Mouse (Mus musculus): ENCODE measurements around the gene Galnt17. TPM values are rescaled to one million over a fixed set of nuclear protein-coding genes. Genes with fewer than 3 reads are reported as not detected.

Galnt17 gene
- polyA plus RNA-seq, 1 experiment from 2014 or later: 1.1 TPM

- Histone ChIP-seq H3K36me3 (ENCODE audit: control insufficient read depth, insufficient read depth, low read length) (no peaks in the 10 kb centered on the region), H3K27ac (ENCODE audit: low read depth, low read length) (no peak overlapping the region), H3K27me3 (ENCODE audit: control insufficient read depth, insufficient read depth, low read length) (no peaks in the 10 kb centered on the region), H3K9ac (ENCODE audit: low read length) (no peak overlapping the region), H3K4me2 (ENCODE audit: low read depth, low read length, severe bottlenecking) (no peak overlapping the region), H3K9me3 (ENCODE audit: control insufficient read depth, low read length) (no peaks in the 10 kb centered on the region), H3K4me3 (ENCODE audit: low read depth, low read length) (no peak overlapping the region), H3K4me1 (replicated peaks; ENCODE audit: control insufficient read depth, insufficient read depth, low read length) (no peaks in the 10 kb centered on the region; the same call in 1 of the 2 replicates)
- ATAC-seq (replicated peaks; ENCODE audit: low FRiP score) (no peak), DNase-seq (ENCODE audit: low spot score) (no peak)
- 91% methylated on average over 3 of the region's 3 CpGs for WGBS
Measured at GRCm38 (mm10) chr5:130901736-130902135, 406.6 kb downstream of the Galnt17 start.

DNA sequence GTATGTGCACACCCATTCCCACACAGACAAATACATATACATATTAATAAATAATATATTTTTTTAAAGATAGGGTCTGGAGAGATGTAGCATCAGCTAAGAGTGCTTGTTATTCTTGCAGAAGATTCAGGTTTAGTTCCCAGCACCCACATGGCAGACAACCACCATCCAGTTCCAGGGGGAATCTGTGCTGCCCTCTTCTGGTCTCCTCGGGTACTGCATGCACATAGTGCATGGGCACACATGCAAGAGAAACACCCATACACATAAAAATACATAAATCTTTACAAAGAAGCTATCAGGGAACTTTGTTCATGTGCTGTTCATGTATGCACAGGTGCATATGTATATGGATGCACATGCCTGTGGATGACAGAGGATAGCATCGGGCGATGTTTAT lies 412.3 kb downstream of the Galnt17 start:
- 95% methylated on average over 3 of the region's 3 CpGs for whole genome bisulfite sequencing
- Histone ChIP-seq H3K4me2 (ENCODE audit: low read depth, low read length, severe bottlenecking) (no peak overlapping the region), H3K36me3 (ENCODE audit: control insufficient read depth, insufficient read depth, low read length) (no peaks in the 10 kb centered on the region), H3K4me1 (replicated peaks; ENCODE audit: control insufficient read depth, insufficient read depth, low read length) (no peaks in the 10 kb centered on the region; the same call in 1 of the 2 replicates), H3K4me3 (ENCODE audit: low read depth, low read length) (no peak overlapping the region), H3K9ac (ENCODE audit: low read length) (no peak overlapping the region), H3K27me3 (ENCODE audit: control insufficient read depth, insufficient read depth, low read length) (no peaks in the 10 kb centered on the region), H3K9me3 (ENCODE audit: control insufficient read depth, low read length) (no peaks in the 10 kb centered on the region), H3K27ac (ENCODE audit: low read depth, low read length) (no peak overlapping the region)
- DNase-seq (ENCODE audit: low spot score) (no peak), ATAC-seq (replicated peaks; ENCODE audit: low FRiP score) (no peak)

GRCm38 (mm10) chr5:130891735-130892134 lies 416.6 kb downstream of the Galnt17 start:
- Histone ChIP-seq H3K27me3 (ENCODE audit: control insufficient read depth, insufficient read depth, low read length) (no peaks in the 10 kb centered on the region), H3K9ac (ENCODE audit: low read length) (no peak overlapping the region), H3K36me3 (ENCODE audit: control insufficient read depth, insufficient read depth, low read length) (no peaks in the 10 kb centered on the region), H3K4me3 (ENCODE audit: low read depth, low read length) (no peak overlapping the region), H3K9me3 (ENCODE audit: control insufficient read depth, low read length) (no peaks in the 10 kb centered on the region), H3K27ac (ENCODE audit: low read depth, low read length) (no peak overlapping the region), H3K4me2 (ENCODE audit: low read depth, low read length, severe bottlenecking) (no peak overlapping the region), H3K4me1 (replicated peaks; ENCODE audit: control insufficient read depth, insufficient read depth, low read length) (no peaks in the 10 kb centered on the region)
- DNase-seq (ENCODE audit: low spot score) (no peak), ATAC-seq (replicated peaks; ENCODE audit: low FRiP score) (no peak)
- WGBS: 73% methylated on average over 5 of the region's 5 CpGs

GRCm38 (mm10) chr5:130880331-130880730 lies 428.0 kb downstream of the Galnt17 start:
- Histone ChIP-seq H3K4me1 (replicated peaks; ENCODE audit: control insufficient read depth, insufficient read depth, low read length) (no peaks in the 10 kb centered on the region), H3K4me2 (ENCODE audit: low read depth, low read length, severe bottlenecking) (no peak overlapping the region), H3K9ac (ENCODE audit: low read length) (no peak overlapping the region), H3K27me3 (ENCODE audit: control insufficient read depth, insufficient read depth, low read length) (no peaks in the 10 kb centered on the region), H3K36me3 (ENCODE audit: control insufficient read depth, insufficient read depth, low read length) (no peaks in the 10 kb centered on the region), H3K4me3 (ENCODE audit: low read depth, low read length) (no peak overlapping the region), H3K9me3 (ENCODE audit: control insufficient read depth, low read length) (no peaks in the 10 kb centered on the region), H3K27ac (ENCODE audit: low read depth, low read length) (no peak overlapping the region)
- ATAC-seq (replicated peaks; ENCODE audit: low FRiP score) (no peak), DNase-seq (ENCODE audit: low spot score) (no peak)
- 84% methylated on average over 5 of the region's 5 CpGs for WGBS

GRCm38 (mm10) chr5:130875391-130875790 lies 432.9 kb downstream of the Galnt17 start:
- ATAC-seq (replicated peaks; ENCODE audit: low FRiP score) (no peak), DNase-seq (ENCODE audit: low spot score) (no peak)
- 82% methylated on average over 3 of the region's 3 CpGs for WGBS

GRCm38 (mm10) chr5:130871086-130871485 lies 437.2 kb downstream of the Galnt17 start:
- Histone ChIP-seq H3K9me3 (ENCODE audit: control insufficient read depth, low read length) (no peaks in the 10 kb centered on the region), H3K4me3 (ENCODE audit: low read depth, low read length) (no peak overlapping the region), H3K27ac (ENCODE audit: low read depth, low read length) (no peak overlapping the region), H3K4me2 (ENCODE audit: low read depth, low read length, severe bottlenecking) (no peak overlapping the region), H3K27me3 (ENCODE audit: control insufficient read depth, insufficient read depth, low read length) (no peaks in the 10 kb centered on the region), H3K9ac (ENCODE audit: low read length) (no peak overlapping the region), H3K36me3 (ENCODE audit: control insufficient read depth, insufficient read depth, low read length) (no peaks in the 10 kb centered on the region), H3K4me1 (replicated peaks; ENCODE audit: control insufficient read depth, insufficient read depth, low read length) (no peaks in the 10 kb centered on the region)
- DNase-seq (ENCODE audit: low spot score) (no peak), ATAC-seq (replicated peaks; ENCODE audit: low FRiP score) (no peak)
- WGBS: 61% methylated on average over 8 of the region's 8 CpGs

More at GRCm38 (mm10) chr5:130875391-130875790, 432.9 kb downstream of the Galnt17 start:
- Histone ChIP-seq H3K4me3 (ENCODE audit: low read depth, low read length) (no peak overlapping the region), H3K27ac (ENCODE audit: low read depth, low read length) (no peak overlapping the region), H3K4me1 (replicated peaks; ENCODE audit: control insufficient read depth, insufficient read depth, low read length) (no peaks in the 10 kb centered on the region), H3K36me3 (ENCODE audit: control insufficient read depth, insufficient read depth, low read length) (no peaks in the 10 kb centered on the region), H3K9ac (ENCODE audit: low read length) (no peak overlapping the region), H3K9me3 (ENCODE audit: control insufficient read depth, low read length) (no peaks in the 10 kb centered on the region), H3K27me3 (ENCODE audit: control insufficient read depth, insufficient read depth, low read length) (no peaks in the 10 kb centered on the region), H3K4me2 (ENCODE audit: low read depth, low read length, severe bottlenecking) (no peak overlapping the region)

DNA sequence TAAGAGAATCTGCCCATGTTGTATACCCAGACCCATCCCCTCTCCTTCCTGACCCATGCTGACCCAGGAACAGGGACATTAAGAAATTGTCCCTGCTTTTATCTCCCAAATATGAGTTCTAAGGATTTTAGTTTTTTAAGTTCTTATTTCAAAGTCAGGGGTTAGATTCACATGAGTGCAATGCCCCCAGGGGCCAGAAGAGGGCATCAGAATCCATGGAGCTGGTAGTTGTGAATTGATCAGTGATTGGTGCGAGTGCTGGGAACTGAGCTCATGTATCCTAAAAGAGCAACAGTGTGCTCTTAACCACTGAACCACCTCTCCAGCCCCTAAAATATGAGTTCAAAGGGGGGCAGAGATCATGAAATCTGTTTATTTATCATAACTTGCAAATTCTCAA lies 438.4 kb downstream of the Galnt17 start:
- no peak overlapping the region for H3K9ac ChIP-seq (ENCODE audit: low read length)
- DNase-seq (ENCODE audit: low spot score): no peak
- no peak overlapping the region for H3K4me2 ChIP-seq (ENCODE audit: low read depth, low read length, severe bottlenecking)
- H3K9me3 ChIP-seq (ENCODE audit: control insufficient read depth, low read length): no peaks in the 10 kb centered on the region
- no peak overlapping the region for H3K4me3 ChIP-seq (ENCODE audit: low read depth, low read length)
- no peaks in the 10 kb centered on the region for H3K36me3 ChIP-seq (ENCODE audit: control insufficient read depth, insufficient read depth, low read length)
- 64% methylated on average over 1 of the region's 1 CpGs for WGBS
- H3K4me1 ChIP-seq (replicated peaks; ENCODE audit: control insufficient read depth, insufficient read depth, low read length): no peaks in the 10 kb centered on the region
- no peak overlapping the region for H3K27ac ChIP-seq (ENCODE audit: low read depth, low read length)
- no peak for ATAC-seq (replicated peaks; ENCODE audit: low FRiP score)
- H3K27me3 ChIP-seq (ENCODE audit: control insufficient read depth, insufficient read depth, low read length): no peaks in the 10 kb centered on the region

DNA sequence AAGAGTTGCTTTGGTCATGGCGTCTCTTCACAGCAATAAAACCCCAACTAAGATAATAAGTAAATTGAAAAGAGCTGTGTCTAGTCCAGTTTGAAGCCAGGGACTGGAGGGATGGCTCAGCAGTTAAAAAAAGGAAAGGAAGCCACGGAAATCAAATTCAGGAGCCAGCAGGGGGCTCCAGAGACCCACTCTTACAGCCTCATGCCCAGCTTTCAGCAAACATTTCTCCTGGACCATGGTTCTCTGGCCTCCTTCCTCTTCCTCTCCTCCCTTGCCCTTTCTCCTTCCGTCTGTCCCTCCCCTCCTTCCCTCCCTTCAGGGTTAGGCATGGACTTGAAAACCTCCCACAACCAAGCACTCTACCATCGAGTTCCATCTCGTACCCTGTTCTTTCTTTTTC lies 446.0 kb downstream of the Galnt17 start:
- ATAC-seq (replicated peaks; ENCODE audit: low FRiP score): no peak
- no peak overlapping the region for H3K9ac ChIP-seq (ENCODE audit: low read length)
- no peaks in the 10 kb centered on the region for H3K36me3 ChIP-seq (ENCODE audit: control insufficient read depth, insufficient read depth, low read length)
- H3K4me1 ChIP-seq (replicated peaks; ENCODE audit: control insufficient read depth, insufficient read depth, low read length): no peaks in the 10 kb centered on the region
- no peak overlapping the region for H3K27ac ChIP-seq (ENCODE audit: low read depth, low read length)
- no peak overlapping the region for H3K4me3 ChIP-seq (ENCODE audit: low read depth, low read length)
- no peaks in the 10 kb centered on the region for H3K9me3 ChIP-seq (ENCODE audit: control insufficient read depth, low read length)
- DNase-seq (ENCODE audit: low spot score): no peak
- no peaks in the 10 kb centered on the region for H3K27me3 ChIP-seq (ENCODE audit: control insufficient read depth, insufficient read depth, low read length)
- H3K4me2 ChIP-seq (ENCODE audit: low read depth, low read length, severe bottlenecking): no peak overlapping the region
- 71% methylated on average over 5 of the region's 5 CpGs for WGBS

DNA sequence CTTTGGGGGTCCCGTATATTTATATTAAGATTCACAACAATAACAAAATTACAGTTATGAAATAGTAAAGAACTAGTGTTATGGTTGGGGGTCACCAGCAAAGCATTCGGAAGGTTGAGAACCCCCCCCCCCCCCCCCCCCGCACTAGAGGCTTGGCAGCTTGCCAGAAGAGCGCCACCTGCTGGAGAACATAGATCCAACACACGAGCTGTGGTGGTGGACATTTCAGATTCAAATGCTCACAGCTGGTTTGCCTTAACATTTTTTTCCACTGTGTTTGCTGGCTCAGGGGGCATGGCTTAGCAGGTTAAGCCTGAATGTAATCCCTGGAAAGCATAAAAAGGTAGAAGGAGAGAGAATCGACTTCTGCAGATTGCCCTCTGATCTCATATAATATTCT lies 448.6 kb downstream of the Galnt17 start:
- ATAC-seq (replicated peaks; ENCODE audit: low FRiP score) (no peak), DNase-seq (ENCODE audit: low spot score) (no peak)
- Histone ChIP-seq H3K36me3 (ENCODE audit: control insufficient read depth, insufficient read depth, low read length) (no peaks in the 10 kb centered on the region), H3K4me2 (ENCODE audit: low read depth, low read length, severe bottlenecking) (no peak overlapping the region), H3K4me3 (ENCODE audit: low read depth, low read length) (no peak overlapping the region), H3K9ac (ENCODE audit: low read length) (no peak overlapping the region), H3K4me1 (replicated peaks; ENCODE audit: control insufficient read depth, insufficient read depth, low read length) (no peaks in the 10 kb centered on the region), H3K27me3 (ENCODE audit: control insufficient read depth, insufficient read depth, low read length) (no peaks in the 10 kb centered on the region), H3K9me3 (ENCODE audit: control insufficient read depth, low read length) (no peaks in the 10 kb centered on the region), H3K27ac (ENCODE audit: low read depth, low read length) (no peak overlapping the region)
- 59% methylated on average over 5 of the region's 6 CpGs for WGBS

Data from forebrain, embryonic 11.5 days (tissue).